Mouse (Mus musculus) cerebellum, adult 2 months (tissue): Measurements from ENCODE around the gene Gm6377.

ENCODE experiments used
- CTCF ChIP-seq: fragments of 200-500 bp; IDR thresholded peaks from 2 replicates; pipeline ENCODE4 v1.5.1; 2011; ENCODE audit warnings: low read depth, mild to moderate bottlenecking, control low read depth, low read length, moderate library complexity, borderline replicate concordance; ENCODE audit not compliant: insufficient read depth
- POLR2A ChIP-seq: fragments of 200-500 bp; IDR thresholded peaks from 2 replicates; pipeline ENCODE4 v1.6.1; 2011; ENCODE audit warnings: low read length, control low read depth, borderline replicate concordance; ENCODE audit not compliant: insufficient read depth

GRCm38 (mm10) chrX:109175038-109175437, 21.5 kb upstream of the Gm6377 start:
- no peak for TF ChIP-seq POLR2A
- no peak for TF ChIP-seq CTCF
